Mouse (Mus musculus) heart, adult 8-10 months (tissue): ENCODE data around the gene Cdc6. TPM values are rescaled to one million over a fixed set of nuclear protein-coding genes. Genes with fewer than 3 reads are reported as not detected.

ENCODE experiments used
- DNase-seq: peaks from one replicate; pipeline ENCODE4 v3.0.0; 2022; ENCODE audit warnings: low spot score
- total RNA-seq, 4 experiments: library from RNA; stranded (reverse); gene quantifications; 2 replicates each; pipeline ENCODE4 v1.2.4; 2022

Cdc6 gene
- total RNA-seq, 4 experiments from 2014 or later = 0.16 to 0.49 (median 0.25) TPM

GRCm38 (mm10) chr11:98960313-98960906 lies 52.8 kb downstream of the Cdc6 start:
- DNase-seq = peak; percentile 72

GRCm38 (mm10) chr11:98961051-98961592 lies 53.5 kb downstream of the Cdc6 start:
- no peak for DNase-seq

GRCm38 (mm10) chr11:98961766-98962165 lies 54.2 kb downstream of the Cdc6 start:
- no peak for DNase-seq

- no peak for DNase-seq
Observed at GRCm38 (mm10) chr11:98962421-98963095, 55.0 kb downstream of the Cdc6 start.

GRCm38 (mm10) chr11:98963191-98964021 lies 55.8 kb downstream of the Cdc6 start:
- DNase-seq = peak; percentile 88

- no peak for DNase-seq
Observed at GRCm38 (mm10) chr11:98964201-98964615, 56.6 kb downstream of the Cdc6 start.

- DNase-seq = peak; percentile 65
Observed at GRCm38 (mm10) chr11:98964616-98965415, 57.2 kb downstream of the Cdc6 start.

- no peak for DNase-seq
Observed at GRCm38 (mm10) chr11:98965416-98966077, 57.9 kb downstream of the Cdc6 start.

GRCm38 (mm10) chr11:98966499-98967141 lies 59.0 kb downstream of the Cdc6 start:
- peak; percentile 83 for DNase-seq

GRCm38 (mm10) chr11:98968079-98968478 lies 60.5 kb downstream of the Cdc6 start:
- DNase-seq = no peak

- no peak for DNase-seq
Observed at GRCm38 (mm10) chr11:98968716-98969495, 61.3 kb downstream of the Cdc6 start.

GRCm38 (mm10) chr11:98969496-98969927 lies 61.9 kb downstream of the Cdc6 start:
- no peak for DNase-seq

GRCm38 (mm10) chr11:98970191-98970925 lies 62.8 kb downstream of the Cdc6 start:
- no peak for DNase-seq

GRCm38 (mm10) chr11:98971316-98972031 lies 63.9 kb downstream of the Cdc6 start:
- DNase-seq = no peak

- peak; percentile 86 for DNase-seq
Observed at GRCm38 (mm10) chr11:98972215-98972614, 64.6 kb downstream of the Cdc6 start.

GRCm38 (mm10) chr11:98972801-98973360 lies 65.3 kb downstream of the Cdc6 start:
- no peak for DNase-seq
